Mouse (Mus musculus) heart, adult 2 months (tissue): Measurements from ENCODE around the gene Olfr463.

Experiments
- CTCF ChIP-seq: fragments of 200-600 bp; IDR thresholded peaks from 2 replicates; pipeline ENCODE4 v1.8.1; 2022; ENCODE audit warnings: antibody characterized with exemption, mild to moderate bottlenecking, moderate library complexity
- EP300 ChIP-seq: fragments of 200-500 bp; IDR thresholded peaks from 2 replicates; pipeline ENCODE4 v1.6.1; 2011; ENCODE audit warnings: low read depth, low read length, control low read depth; ENCODE audit not compliant: insufficient read depth
- POLR2A ChIP-seq: fragments of 200-500 bp; IDR thresholded peaks from 2 replicates; pipeline ENCODE4 v1.6.1; 2011; ENCODE audit warnings: mild to moderate bottlenecking, low read depth, low read length, control low read depth; ENCODE audit not compliant: insufficient read depth

DNA sequence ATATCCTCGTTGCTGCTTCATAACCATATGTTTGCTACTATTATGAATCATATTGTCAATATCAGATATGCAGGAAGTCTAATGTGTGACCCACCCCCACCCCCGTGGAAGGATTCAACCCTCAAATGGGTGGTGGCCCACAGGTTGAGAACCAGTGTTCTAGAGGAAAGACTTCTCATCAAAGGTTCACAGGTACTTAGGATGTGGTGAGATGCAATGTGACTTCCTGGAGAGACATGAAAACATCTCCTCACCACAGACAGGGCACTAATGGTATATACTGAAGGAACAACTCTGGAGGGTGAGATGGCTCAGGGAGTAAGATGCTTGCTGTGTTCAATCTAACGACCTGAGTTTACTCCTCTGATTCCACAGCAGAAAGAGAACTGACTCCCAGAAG, 38.3 kb upstream of the Olfr463 start:
- TF ChIP-seq CTCF (no peak), POLR2A (no peak), EP300 (no peak)
